Mouse (Mus musculus): ENCODE measurements around the gene Cyp2t4. TPM values are rescaled to one million over a fixed set of nuclear protein-coding genes. Genes with fewer than 3 reads are reported as not detected.
A peak's percentile ranks its signal among the peaks of the same experiment; 100 is the strongest.

The Cyp2t4 gene
- total and polyA plus RNA-seq, 2 experiments, result not detected

- Histone ChIP-seq H3K27me3 (ENCODE audit: control insufficient read depth, insufficient read depth, low read length) (no peaks in the 10 kb centered on the region), H3K36me3 (ENCODE audit: control insufficient read depth, insufficient read depth, low read length) (no peaks in the 10 kb centered on the region), H3K79me2 (ENCODE audit: control insufficient read depth, insufficient read depth, low read length) (peaks cover 4% of the 10 kb centered on the region; the same call in 1 of the 2 replicates), H3K4me3 (ENCODE audit: insufficient read depth, low read depth, low read length) (peak overlapping the region; percentile 72), H3K27ac (replicated peaks; ENCODE audit: insufficient read depth, low read depth, low read length) (peak overlapping the region; percentile 93), H3K9ac (ENCODE audit: low read depth, low read length) (peak overlapping the region; percentile 88), H3K4me1 (ENCODE audit: control insufficient read depth, insufficient read depth, low read length) (peaks cover 34% of the 10 kb centered on the region)
- under 1% methylated on average over 8 of the region's 8 CpGs for WGBS
- no peak for TF ChIP-seq CTCF (IDR thresholded peaks at IDR 0.05; ENCODE audit: low read depth, low read length)
- no peak for TF ChIP-seq POLR2A (IDR thresholded peaks at IDR 0.05; ENCODE audit: extremely low read depth, insufficient read depth, low read length)
- DNase-seq (ENCODE audit: extremely low read depth, low read depth, low spot score), result no peak
Measured at GRCm38 (mm10) chr7:27165696-27166095, 12.2 kb downstream of the Cyp2t4 start.

DNA sequence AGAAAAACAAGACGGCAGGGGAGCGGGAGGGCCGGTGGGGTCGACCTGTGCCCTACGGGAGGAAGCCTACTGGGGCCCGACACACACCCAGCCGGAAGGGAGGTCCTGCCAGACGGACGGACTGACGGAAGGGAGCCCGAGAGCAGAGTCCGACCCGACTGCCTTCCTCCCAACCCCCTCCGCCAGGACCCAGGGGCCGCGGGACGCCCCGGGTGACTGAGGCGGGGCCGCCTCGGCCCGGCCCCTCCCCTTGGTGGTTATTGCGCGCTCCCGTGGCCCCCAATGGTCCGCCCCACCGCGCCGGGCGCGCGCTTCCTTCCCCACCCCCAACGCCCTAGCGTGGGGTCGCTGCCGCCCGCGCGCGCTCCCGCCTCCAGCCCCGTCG lies 12.7 kb downstream of the Cyp2t4 start:
- Histone ChIP-seq H3K27ac (replicated peaks; ENCODE audit: insufficient read depth, low read depth, low read length) (peak overlapping the region; percentile 95), H3K36me3 (ENCODE audit: control insufficient read depth, insufficient read depth, low read length) (no peaks in the 10 kb centered on the region), H3K27me3 (ENCODE audit: control insufficient read depth, insufficient read depth, low read length) (no peaks in the 10 kb centered on the region), H3K9ac (ENCODE audit: low read depth, low read length) (peak overlapping the region; percentile 89), H3K4me1 (ENCODE audit: control insufficient read depth, insufficient read depth, low read length) (peaks cover 29% of the 10 kb centered on the region), H3K4me3 (ENCODE audit: insufficient read depth, low read depth, low read length) (peak overlapping the region; percentile 72), H3K79me2 (ENCODE audit: control insufficient read depth, insufficient read depth, low read length) (peaks cover 4% of the 10 kb centered on the region; the same call in 1 of the 2 replicates)
- DNase-seq (ENCODE audit: extremely low read depth, low read depth, low spot score), result peak; percentile 88
- WGBS, result under 1% methylated on average over 40 of the region's 43 CpGs
- peak; percentile 78 for TF ChIP-seq POLR2A (IDR thresholded peaks at IDR 0.05; ENCODE audit: extremely low read depth, insufficient read depth, low read length)
- TF ChIP-seq CTCF (IDR thresholded peaks at IDR 0.05; ENCODE audit: low read depth, low read length), result no peak

- H3K4me1 ChIP-seq (ENCODE audit: control insufficient read depth, insufficient read depth, low read length), result peaks cover 26% of the 10 kb centered on the region
- H3K79me2 ChIP-seq (ENCODE audit: control insufficient read depth, insufficient read depth, low read length), result peaks cover 4% of the 10 kb centered on the region; the same call in 1 of the 2 replicates
- peak within 1 kb of the TSS; percentile 89 for H3K9ac ChIP-seq (ENCODE audit: low read depth, low read length)
- H3K36me3 ChIP-seq (ENCODE audit: control insufficient read depth, insufficient read depth, low read length), result no peaks in the 10 kb centered on the region
- H3K27ac ChIP-seq (replicated peaks; ENCODE audit: insufficient read depth, low read depth, low read length), result peak within 1 kb of the TSS; percentile 95
- no peaks in the 10 kb centered on the region for H3K27me3 ChIP-seq (ENCODE audit: control insufficient read depth, insufficient read depth, low read length)
- peak; percentile 96 for DNase-seq (ENCODE audit: extremely low read depth, low read depth, low spot score)
- H3K4me3 ChIP-seq (ENCODE audit: insufficient read depth, low read depth, low read length), result peak within 1 kb of the TSS; percentile 72
- TF ChIP-seq POLR2A (IDR thresholded peaks at IDR 0.05; ENCODE audit: extremely low read depth, insufficient read depth, low read length) (0 out of 2 replicates have a peak, but pooled peaks have one; percentile 54), CTCF (IDR thresholded peaks at IDR 0.05; ENCODE audit: low read depth, low read length) (no peak)
- WGBS, result under 1% methylated on average over 61 of the region's 61 CpGs
Measured at GRCm38 (mm10) chr7:27166614-27167474, 13.3 kb downstream of the Cyp2t4 start, which contains the start of gene Egln2. Gene Egln2, minus strand, starts transcription at chr7:27166802.

GRCm38 (mm10) chr7:27167475-27168094 lies 14.1 kb downstream of the Cyp2t4 start:
- no peaks in the 10 kb centered on the region for H3K36me3 ChIP-seq (ENCODE audit: control insufficient read depth, insufficient read depth, low read length)
- TF ChIP-seq CTCF (IDR thresholded peaks at IDR 0.05; ENCODE audit: low read depth, low read length) (no peak), POLR2A (IDR thresholded peaks at IDR 0.05; ENCODE audit: extremely low read depth, insufficient read depth, low read length) (no peak)
- H3K27me3 ChIP-seq (ENCODE audit: control insufficient read depth, insufficient read depth, low read length), result no peaks in the 10 kb centered on the region
- peak; percentile 44 for DNase-seq (ENCODE audit: extremely low read depth, low read depth, low spot score)
- H3K27ac ChIP-seq (replicated peaks; ENCODE audit: insufficient read depth, low read depth, low read length), result peak overlapping the region; percentile 93
- peaks cover 26% of the 10 kb centered on the region for H3K4me1 ChIP-seq (ENCODE audit: control insufficient read depth, insufficient read depth, low read length)
- H3K9ac ChIP-seq (ENCODE audit: low read depth, low read length), result peak overlapping the region; percentile 54
- 56% methylated on average over 11 of the region's 11 CpGs for WGBS
- peaks cover 4% of the 10 kb centered on the region; the same call in 1 of the 2 replicates for H3K79me2 ChIP-seq (ENCODE audit: control insufficient read depth, insufficient read depth, low read length)
- peak overlapping the region; percentile 20; the same call in 1 of the 2 replicates for H3K4me3 ChIP-seq (ENCODE audit: insufficient read depth, low read depth, low read length)

DNA sequence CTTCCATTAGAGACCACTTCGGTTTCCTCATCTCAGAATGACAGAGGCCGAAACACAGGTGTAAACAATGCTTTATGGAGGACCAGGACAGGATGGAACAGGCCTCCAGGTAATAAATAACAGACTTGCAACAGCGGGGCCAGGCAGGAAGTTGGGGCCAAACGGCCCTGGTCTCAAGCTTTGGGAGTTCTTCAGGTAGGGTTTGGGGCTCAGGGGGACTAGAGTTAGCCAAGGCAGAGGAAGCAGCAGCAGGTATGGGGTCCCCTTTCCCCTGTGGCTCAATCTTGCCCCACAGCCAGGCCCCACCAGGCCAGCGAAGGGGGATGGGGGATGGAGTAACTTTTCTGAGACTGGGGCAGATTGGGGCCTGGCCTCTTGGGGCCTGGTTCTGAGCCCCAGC lies 14.9 kb downstream of the Cyp2t4 start:
- no peaks in the 10 kb centered on the region for H3K36me3 ChIP-seq (ENCODE audit: control insufficient read depth, insufficient read depth, low read length)
- no peaks in the 10 kb centered on the region for H3K27me3 ChIP-seq (ENCODE audit: control insufficient read depth, insufficient read depth, low read length)
- peaks cover 4% of the 10 kb centered on the region; the same call in 1 of the 2 replicates for H3K79me2 ChIP-seq (ENCODE audit: control insufficient read depth, insufficient read depth, low read length)
- TF ChIP-seq CTCF (IDR thresholded peaks at IDR 0.05; ENCODE audit: low read depth, low read length) (no peak), POLR2A (IDR thresholded peaks at IDR 0.05; ENCODE audit: extremely low read depth, insufficient read depth, low read length) (no peak)
- H3K9ac ChIP-seq (ENCODE audit: low read depth, low read length), result no peak overlapping the region
- peaks cover 19% of the 10 kb centered on the region for H3K4me1 ChIP-seq (ENCODE audit: control insufficient read depth, insufficient read depth, low read length)
- H3K4me3 ChIP-seq (ENCODE audit: insufficient read depth, low read depth, low read length), result no peak overlapping the region
- 65% methylated on average over 5 of the region's 5 CpGs for WGBS
- H3K27ac ChIP-seq (replicated peaks; ENCODE audit: insufficient read depth, low read depth, low read length), result no peak overlapping the region
- DNase-seq (ENCODE audit: extremely low read depth, low read depth, low spot score), result no peak
